7 mouse cellular contexts compared by ENCODE assay signal in genomic region chr14:117930105-117930847, GRCm38 (mm10).
A peak's percentile ranks its signal among the peaks of the same experiment; 100 is the strongest.
DNase-seq lines count a peak whose midpoint lies in the region; ATAC-seq lines count a peak whose summit lies in the region.

No protein-coding gene starts in this region.

- H3K27me3 ChIP-seq in midbrain, embryonic 16.5 days (ENCODE audit: control insufficient read depth, insufficient read depth, low read depth, low read length) = no peaks in the 10 kb centered on the region

- WGBS in midbrain, embryonic 16.5 days = 4% methylated on average over 13 of the region's 13 CpGs

- no peak overlapping the region for H3K4me2 ChIP-seq in midbrain, embryonic 16.5 days (ENCODE audit: low read length)

- peaks cover 11% of the 10 kb centered on the region for H3K4me1 ChIP-seq in midbrain, embryonic 16.5 days (ENCODE audit: control insufficient read depth, insufficient read depth, low read length)

- peak; percentile 49 for ATAC-seq in midbrain, embryonic 16.5 days
- ATAC-seq in erythroblast, adult 5-6 weeks (replicated peaks; ENCODE audit: low FRiP score, poor library complexity, severe bottlenecking) = no peak

- H3K9me3 ChIP-seq in midbrain, embryonic 16.5 days (replicated peaks; ENCODE audit: control insufficient read depth, low read length, poor library complexity, severe bottlenecking) = no peaks in the 10 kb centered on the region

- H3K27ac ChIP-seq in midbrain, embryonic 16.5 days (ENCODE audit: low read length) = no peak overlapping the region

- H3K36me3 ChIP-seq in midbrain, embryonic 16.5 days (ENCODE audit: control insufficient read depth, insufficient read depth, low read length) = no peaks in the 10 kb centered on the region

- intact Hi-C loops in heart, postnatal 10 days (cut with DNase I) = loop anchor here (10.0 kb wide), 1 partner anchor 1005 kb away; the partner anchor contains the start of gene Gpc6

- peak; percentile 67 for DNase-seq in NIH3T3 (ENCODE audit: low read depth)
- peak; percentile 87 for DNase-seq in embryo, embryonic 10.5 days (ENCODE audit: low spot score)
- peak; percentile 32 to 47 for DNase-seq in heart, postnatal 10 days
- no peak for DNase-seq in layer of hippocampus, postnatal 14 days (ENCODE audit: low spot score in 2 of 2)
- no peak for DNase-seq in spleen, postnatal 14 days (ENCODE audit: low spot score in 2 of 2)

- H3K9ac ChIP-seq in midbrain, embryonic 16.5 days (ENCODE audit: low read depth, low read length) = no peak overlapping the region

- H3K4me3 ChIP-seq in midbrain, embryonic 16.5 days (ENCODE audit: low read depth, low read length) = no peak overlapping the region

Comparison
In these comparisons a context has a peak if more than half of its experiments do, and no peak if none do; other contexts are left out.
1. DNase-seq: peak in NIH3T3 (single experiment), embryo, embryonic 10.5 days (single experiment) and heart, postnatal 10 days (2 of 2); none in layer of hippocampus, postnatal 14 days (0 of 2) and spleen, postnatal 14 days (0 of 2).